Mouse (Mus musculus) midbrain, embryonic 13.5 days (tissue): ENCODE measurements around the gene Abcd3. TPM values are rescaled to one million over a fixed set of nuclear protein-coding genes. Genes with fewer than 3 reads are reported as not detected.

ENCODE experiments used
- ATAC-seq: fragments of 200-750 bp; cut with Nextera tagmentation; 2 replicates; pipeline ENCODE4 v1.8.0; 2017; ENCODE audit warnings: mild to moderate bottlenecking, moderate TSS enrichment, moderate library complexity
- H3K27ac ChIP-seq: fragments of 300-500 bp; sonication (generic); 2 replicates; pipeline ENCODE4 v1.5.1; 2015; ENCODE audit warnings: inconsistent platforms, mild to moderate bottlenecking, moderate library complexity
- H3K27me3 ChIP-seq: fragments of 300-500 bp; sonication (generic); 2 replicates; pipeline ENCODE4 v1.6.1; 2015; ENCODE audit warnings: mild to moderate bottlenecking, inconsistent platforms
- H3K36me3 ChIP-seq: fragments of 300-500 bp; sonication (generic); 2 replicates; pipeline ENCODE4 v1.6.1; 2015; ENCODE audit warnings: mild to moderate bottlenecking, inconsistent platforms
- H3K4me1 ChIP-seq: fragments of 300-500 bp; sonication (generic); replicated peaks from 2 replicates; pipeline ENCODE4 v1.6.1; 2015; ENCODE audit warnings: inconsistent platforms
- H3K4me2 ChIP-seq: fragments of 300-500 bp; sonication (generic); replicated peaks from 2 replicates; pipeline ENCODE4 v1.6.1; 2015; ENCODE audit warnings: moderate library complexity, mild to moderate bottlenecking, inconsistent platforms
- H3K4me3 ChIP-seq: fragments of 300-500 bp; sonication (generic); replicated peaks from 2 replicates; pipeline ENCODE4 v1.5.1; 2015; ENCODE audit warnings: mild to moderate bottlenecking, inconsistent platforms
- H3K9ac ChIP-seq: fragments of 300-500 bp; sonication (generic); replicated peaks from 2 replicates; pipeline ENCODE4 v1.6.1; 2015; ENCODE audit warnings: mild to moderate bottlenecking, inconsistent platforms
- H3K9me3 ChIP-seq: fragments of 300-500 bp; sonication (generic); 2 replicates; pipeline ENCODE4 v1.6.1; 2016; ENCODE audit warnings: mild to moderate bottlenecking, inconsistent platforms
- WGBS: fragments of 180-500 bp; shearing (Covaris S2); methylation state at CpG from one replicate; pipeline ENCODE4 v1.1.7; 2015; 5-methylcytosine and 5-hydroxymethylcytosine counted together
- polyA plus RNA-seq: library from polyadenylated mRNA; unstranded; fragments of >200 nt; fragmentation: Nextera tagmentation; extraction: Ambion mirVana; gene quantifications from 2 replicates; pipeline ENCODE4 v1.2.1, GENCODE M21; 2015

The Abcd3 gene
- polyA plus RNA-seq, 1 experiment from 2014 or later = 63.0 TPM

GRCm38 (mm10) chr3:121715336-121715735, 99.8 kb downstream of the Abcd3 start:
- no peak overlapping the region for H3K9ac ChIP-seq
- no peak for ATAC-seq
- H3K4me3 ChIP-seq = no peak overlapping the region
- no peak overlapping the region for H3K27ac ChIP-seq
- no peaks in the 10 kb centered on the region for H3K36me3 ChIP-seq
- H3K4me1 ChIP-seq = no peaks in the 10 kb centered on the region
- no peak overlapping the region for H3K4me2 ChIP-seq
- peaks cover 13% of the 10 kb centered on the region; the same call in 1 of the 2 replicates for H3K27me3 ChIP-seq
- no peaks in the 10 kb centered on the region for H3K9me3 ChIP-seq

GRCm38 (mm10) chr3:121714461-121714860, 100.6 kb downstream of the Abcd3 start:
- ATAC-seq = no peak
- H3K36me3 ChIP-seq = no peaks in the 10 kb centered on the region
- WGBS = 97% methylated on average over 2 of the region's 2 CpGs
- no peak overlapping the region for H3K4me3 ChIP-seq
- no peak overlapping the region for H3K27ac ChIP-seq
- no peak overlapping the region for H3K9ac ChIP-seq
- peaks cover 9% of the 10 kb centered on the region; the same call in 1 of the 2 replicates for H3K27me3 ChIP-seq
- no peaks in the 10 kb centered on the region for H3K9me3 ChIP-seq
- H3K4me2 ChIP-seq = no peak overlapping the region
- no peaks in the 10 kb centered on the region for H3K4me1 ChIP-seq

GRCm38 (mm10) chr3:121713816-121714215, 101.3 kb downstream of the Abcd3 start:
- Histone ChIP-seq H3K4me3 (no peak overlapping the region), H3K27ac (no peak overlapping the region), H3K36me3 (no peaks in the 10 kb centered on the region), H3K9ac (no peak overlapping the region), H3K4me1 (no peaks in the 10 kb centered on the region), H3K4me2 (no peak overlapping the region), H3K9me3 (no peaks in the 10 kb centered on the region), H3K27me3 (0 out of 2 replicates have a peak, but pooled peaks cover 3% of the 10 kb centered on the region)
- WGBS = 81% methylated on average over 8 of the region's 8 CpGs
- no peak for ATAC-seq

GRCm38 (mm10) chr3:121713151-121713701, 101.9 kb downstream of the Abcd3 start:
- no peak for ATAC-seq
- no peaks in the 10 kb centered on the region for H3K9me3 ChIP-seq
- no peak overlapping the region for H3K4me2 ChIP-seq
- no peaks in the 10 kb centered on the region for H3K36me3 ChIP-seq
- no peaks in the 10 kb centered on the region for H3K4me1 ChIP-seq
- 81% methylated on average over 17 of the region's 17 CpGs for WGBS
- no peak overlapping the region for H3K27ac ChIP-seq
- H3K4me3 ChIP-seq = no peak overlapping the region
- H3K27me3 ChIP-seq = no peaks in the 10 kb centered on the region
- H3K9ac ChIP-seq = no peak overlapping the region

GRCm38 (mm10) chr3:121712222-121712621, 102.9 kb downstream of the Abcd3 start:
- Histone ChIP-seq H3K9me3 (no peaks in the 10 kb centered on the region), H3K4me2 (no peak overlapping the region), H3K4me1 (no peaks in the 10 kb centered on the region), H3K27me3 (no peaks in the 10 kb centered on the region), H3K36me3 (no peaks in the 10 kb centered on the region), H3K9ac (no peak overlapping the region), H3K4me3 (no peak overlapping the region), H3K27ac (no peak overlapping the region)
- no peak for ATAC-seq
- WGBS = 82% methylated on average over 4 of the region's 4 CpGs

- Histone ChIP-seq H3K4me1 (0 out of 2 replicates have a peak, but pooled peaks cover 7% of the 10 kb centered on the region), H3K4me3 (no peak overlapping the region), H3K9me3 (no peaks in the 10 kb centered on the region), H3K9ac (no peak overlapping the region), H3K4me2 (no peak overlapping the region), H3K27ac (no peak overlapping the region), H3K36me3 (no peaks in the 10 kb centered on the region), H3K27me3 (no peaks in the 10 kb centered on the region)
- 85% methylated on average over 7 of the region's 7 CpGs for WGBS
- ATAC-seq = no peak
These were observed 104.1 kb downstream of the Abcd3 start for GRCm38 (mm10) chr3:121710894-121711531.

Other genes with a start within 250 kb of the Abcd3 start
- not detected in 2 replicates for gene 4930432M17Rik, start 144.5 kb downstream of the Abcd3 start, polyA plus RNA-seq
- 5.0 and 5.5 TPM in 2 replicates for gene F3, start 91.8 kb downstream of the Abcd3 start, polyA plus RNA-seq
- 18.1 and 18.9 TPM in 2 replicates for gene Arhgap29, start 137.2 kb upstream of the Abcd3 start, polyA plus RNA-seq
- gene Abca4, start 229.1 kb upstream of the Abcd3 start, polyA plus RNA-seq = 0.49 and 1.3 TPM in 2 replicates